Mouse (Mus musculus): ENCODE data around the gene Pex14.

Pex14 gene

DNA sequence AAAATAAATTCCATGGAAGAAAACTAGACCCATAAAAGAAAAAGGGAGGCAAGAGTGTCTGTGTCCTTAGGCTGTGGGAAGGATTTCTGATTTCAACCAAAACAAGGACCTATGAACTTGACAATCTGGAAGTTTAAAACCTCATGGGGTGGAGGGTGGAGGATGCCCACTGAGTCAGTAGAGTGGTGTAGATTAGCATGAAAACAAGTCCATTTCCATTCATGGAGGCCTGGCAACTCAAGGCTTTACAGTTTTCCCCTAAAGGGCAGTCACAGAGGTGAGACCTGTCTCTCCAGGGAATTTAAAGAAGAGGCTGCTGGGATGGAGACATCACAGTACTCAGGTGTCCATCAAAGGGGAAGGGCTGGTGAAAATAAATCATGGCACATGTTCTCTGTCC, 78.7 kb downstream of the Pex14 start:
- in situ Hi-C loops (cut with MboI; ENCODE audit: low pct_unique_long_range_greater_than_20kb in 1 of 2, low sequenced_read_pairs in 2 of 2, unreplicated experiment in 1 of 2) = no loop called here

DNA sequence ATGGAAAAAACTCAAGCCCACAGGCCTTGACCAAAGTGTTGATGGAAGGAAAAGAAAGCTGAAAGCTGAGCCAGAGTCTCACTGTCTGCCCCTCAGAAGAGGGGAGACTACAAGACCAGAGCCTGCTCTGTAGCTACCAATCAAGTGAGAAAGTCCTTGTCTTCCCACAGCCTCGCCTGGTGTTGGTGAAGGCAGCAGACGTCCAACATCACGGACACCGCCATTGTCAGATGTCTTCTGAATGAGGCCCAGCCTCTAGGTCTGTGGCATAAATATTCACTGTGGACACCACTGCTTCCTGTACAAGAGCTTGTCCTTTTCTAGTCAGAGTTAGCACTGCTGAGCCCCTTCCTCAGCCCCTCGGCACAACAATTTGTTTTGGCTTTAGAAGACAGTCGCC, 80.2 kb downstream of the Pex14 start:
- in situ Hi-C loops (cut with MboI; ENCODE audit: low pct_unique_long_range_greater_than_20kb in 1 of 2, low sequenced_read_pairs in 2 of 2, unreplicated experiment in 1 of 2) = no loop called here

GRCm38 (mm10) chr4:149006756-149007155, 92.9 kb downstream of the Pex14 start:
- in situ Hi-C loops (cut with MboI; ENCODE audit: low pct_unique_long_range_greater_than_20kb in 1 of 2, low sequenced_read_pairs in 2 of 2, unreplicated experiment in 1 of 2) = no loop called here

- in situ Hi-C loops (cut with MboI; ENCODE audit: low pct_unique_long_range_greater_than_20kb in 1 of 2, low sequenced_read_pairs in 2 of 2, unreplicated experiment in 1 of 2) = no loop called here
Measured at GRCm38 (mm10) chr4:149006107-149006506, 93.6 kb downstream of the Pex14 start.

- in situ Hi-C loops (cut with MboI; ENCODE audit: low pct_unique_long_range_greater_than_20kb in 1 of 2, low sequenced_read_pairs in 2 of 2, unreplicated experiment in 1 of 2) = no loop called here
Measured at GRCm38 (mm10) chr4:149002441-149003093, 97.1 kb downstream of the Pex14 start.

DNA sequence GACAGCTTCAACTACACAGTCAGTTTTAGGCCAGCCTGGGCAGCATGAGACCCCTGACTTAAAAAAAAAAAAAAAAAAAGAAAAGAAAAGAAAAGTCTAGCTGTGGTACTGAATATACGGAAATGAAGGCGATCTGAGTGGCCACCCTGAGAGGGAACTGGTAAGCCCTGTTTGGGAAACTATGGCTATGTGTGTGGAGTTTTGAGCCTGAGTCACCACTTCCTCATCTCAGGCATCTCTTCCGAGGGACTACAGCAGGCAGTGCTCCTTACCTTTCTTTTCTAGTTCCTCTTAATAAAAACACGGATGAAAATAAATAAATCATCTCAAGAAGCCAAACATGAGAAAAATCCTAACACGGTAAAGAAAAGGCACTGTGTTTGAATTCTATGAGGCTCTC, 98.2 kb downstream of the Pex14 start:
- in situ Hi-C loops (cut with MboI; ENCODE audit: low pct_unique_long_range_greater_than_20kb in 1 of 2, low sequenced_read_pairs in 2 of 2, unreplicated experiment in 1 of 2) = no loop called here

- in situ Hi-C loops (cut with MboI; ENCODE audit: low pct_unique_long_range_greater_than_20kb in 1 of 2, low sequenced_read_pairs in 2 of 2, unreplicated experiment in 1 of 2) = no loop called here
Measured at GRCm38 (mm10) chr4:149000746-149001145, 98.9 kb downstream of the Pex14 start.

GRCm38 (mm10) chr4:148993948-148994347, 105.7 kb downstream of the Pex14 start:
- in situ Hi-C loops (cut with MboI; ENCODE audit: low pct_unique_long_range_greater_than_20kb in 1 of 2, low sequenced_read_pairs in 2 of 2, unreplicated experiment in 1 of 2) = no loop called here

- in situ Hi-C loops (cut with MboI; ENCODE audit: low pct_unique_long_range_greater_than_20kb in 1 of 2, low sequenced_read_pairs in 2 of 2, unreplicated experiment in 1 of 2) = no loop called here
Measured at GRCm38 (mm10) chr4:148990038-148990437, 109.6 kb downstream of the Pex14 start.

DNA sequence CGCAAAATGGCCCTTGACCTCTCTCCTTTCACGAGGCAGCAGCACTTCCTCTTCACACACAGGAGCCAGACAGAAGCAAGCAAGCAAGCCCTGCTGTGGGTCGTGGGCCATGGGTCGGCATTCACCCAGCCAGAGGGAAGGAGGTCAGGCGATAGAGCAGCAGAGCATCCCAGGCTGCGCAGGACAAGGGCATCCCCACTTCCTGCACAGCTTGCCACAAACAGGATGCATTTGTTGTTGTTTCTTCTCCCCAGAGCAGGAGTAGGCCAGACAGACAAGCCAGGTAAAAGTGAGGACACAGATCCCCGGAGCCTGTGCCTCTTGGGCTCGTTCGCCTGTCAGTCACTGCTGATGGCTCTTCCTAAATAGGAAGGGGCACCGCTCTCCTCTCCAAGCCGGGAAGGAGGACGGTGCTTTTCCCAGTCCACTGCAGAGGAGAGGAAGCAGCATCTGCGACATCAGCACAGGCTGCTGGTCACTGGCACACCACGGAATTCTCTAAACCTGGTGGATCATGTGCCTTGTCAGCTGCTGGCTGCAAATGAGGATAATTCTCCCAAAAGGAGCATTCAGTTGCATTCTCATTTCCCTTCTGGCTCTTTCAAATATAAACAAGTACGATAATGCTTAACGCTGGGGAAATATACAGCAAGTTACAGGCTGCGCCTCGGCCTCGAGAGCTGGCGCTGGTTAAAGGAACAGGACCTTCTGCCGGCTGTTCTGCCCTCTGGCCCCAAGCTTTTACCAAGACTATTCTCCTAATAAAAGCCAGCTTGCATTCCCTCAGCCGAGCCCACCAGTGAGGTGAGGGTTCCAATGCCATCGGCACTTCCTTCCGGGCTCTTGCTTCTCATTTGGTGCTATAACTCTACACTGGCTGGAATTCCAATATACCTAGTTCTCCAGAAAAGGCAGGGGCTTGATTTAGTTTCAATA, 113.9 kb downstream of the Pex14 start:
- in situ Hi-C loops (cut with MboI; ENCODE audit: low pct_unique_long_range_greater_than_20kb in 1 of 2, low sequenced_read_pairs in 2 of 2, unreplicated experiment in 1 of 2) = no loop called here

GRCm38 (mm10) chr4:148984701-148985540, 114.8 kb downstream of the Pex14 start:
- in situ Hi-C loops (cut with MboI; ENCODE audit: low pct_unique_long_range_greater_than_20kb in 1 of 2, low sequenced_read_pairs in 2 of 2, unreplicated experiment in 1 of 2) = no loop called here

GRCm38 (mm10) chr4:148982274-148982673, 117.4 kb downstream of the Pex14 start:
- in situ Hi-C loops (cut with MboI; ENCODE audit: low pct_unique_long_range_greater_than_20kb in 1 of 2, low sequenced_read_pairs in 2 of 2, unreplicated experiment in 1 of 2) = no loop called here

GRCm38 (mm10) chr4:148979837-148980236, 119.8 kb downstream of the Pex14 start:
- in situ Hi-C loops (cut with MboI; ENCODE audit: low pct_unique_long_range_greater_than_20kb in 1 of 2, low sequenced_read_pairs in 2 of 2, unreplicated experiment in 1 of 2) = no loop called here

GRCm38 (mm10) chr4:148978926-148979325, 120.8 kb downstream of the Pex14 start:
- in situ Hi-C loops (cut with MboI; ENCODE audit: low pct_unique_long_range_greater_than_20kb in 1 of 2, low sequenced_read_pairs in 2 of 2, unreplicated experiment in 1 of 2) = no loop called here

- in situ Hi-C loops (cut with MboI; ENCODE audit: low pct_unique_long_range_greater_than_20kb in 1 of 2, low sequenced_read_pairs in 2 of 2, unreplicated experiment in 1 of 2) = no loop called here
Measured at GRCm38 (mm10) chr4:148978221-148978855, 121.3 kb downstream of the Pex14 start.

DNA sequence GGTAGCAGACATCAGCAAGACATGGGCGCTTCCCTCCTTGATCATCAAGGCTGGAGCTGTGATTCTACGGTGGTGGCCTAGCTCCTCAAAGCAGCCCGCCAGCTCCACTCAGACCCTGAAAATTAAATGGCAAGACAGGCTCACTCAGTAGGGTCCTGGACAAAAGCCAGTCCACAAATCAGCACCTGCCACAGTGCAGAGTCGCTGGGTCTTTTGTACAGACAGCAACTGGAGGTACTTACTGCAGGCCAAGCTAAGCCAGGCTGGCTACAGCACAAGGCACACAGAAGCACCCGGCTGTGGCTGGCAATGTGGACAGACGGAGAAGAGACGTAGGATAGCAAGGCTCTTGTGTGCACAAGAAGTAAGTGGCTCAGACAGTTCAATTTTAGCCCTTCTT, 124.8 kb downstream of the Pex14 start:
- in situ Hi-C loops (cut with MboI; ENCODE audit: low pct_unique_long_range_greater_than_20kb in 1 of 2, low sequenced_read_pairs in 2 of 2, unreplicated experiment in 1 of 2) = no loop called here

DNA sequence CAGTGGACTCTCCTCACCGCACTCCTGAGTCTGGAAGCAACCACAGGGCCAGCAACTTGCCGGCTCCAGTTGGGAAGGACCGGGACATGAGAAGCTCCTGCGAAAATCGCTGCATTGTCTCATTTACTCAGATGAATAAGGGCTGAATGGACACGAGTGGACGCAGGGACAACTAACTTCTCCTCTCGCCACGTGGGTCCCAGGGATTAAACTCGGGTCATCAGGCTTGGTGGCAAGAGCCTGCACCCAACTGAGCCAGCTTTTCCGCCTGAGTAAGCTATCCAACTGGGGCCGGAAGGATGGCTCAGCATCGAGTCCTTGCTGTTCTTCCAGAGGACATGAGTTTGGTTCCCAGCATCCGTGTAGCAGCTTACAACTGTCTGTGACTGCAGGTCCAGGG, 126.3 kb downstream of the Pex14 start:
- in situ Hi-C loops (cut with MboI; ENCODE audit: low pct_unique_long_range_greater_than_20kb in 1 of 2, low sequenced_read_pairs in 2 of 2, unreplicated experiment in 1 of 2) = no loop called here

- in situ Hi-C loops (cut with MboI; ENCODE audit: low pct_unique_long_range_greater_than_20kb in 1 of 2, low sequenced_read_pairs in 2 of 2, unreplicated experiment in 1 of 2) = no loop called here
Measured at GRCm38 (mm10) chr4:148972707-148973106, 127.0 kb downstream of the Pex14 start.
